Mouse (Mus musculus) embryonic fibroblast, embryonic 13.5 days (primary cell): ENCODE data around the gene Rnase2b.

Experiments used
- CTCF ChIP-seq: IDR thresholded peaks from 2 replicates; pipeline ENCODE4 v1.5.1; 2011; ENCODE audit warnings: mild to moderate bottlenecking, control low read depth, low read length, moderate library complexity, borderline replicate concordance; ENCODE audit not compliant: insufficient read depth
- POLR2A ChIP-seq: IDR thresholded peaks from 2 replicates; pipeline ENCODE4 v1.6.1; 2011; ENCODE audit warnings: low read depth, mild to moderate bottlenecking, control low read depth, low read length, moderate library complexity

- TF ChIP-seq CTCF (no peak), POLR2A (no peak)
Measured at GRCm38 (mm10) chr14:51165435-51165834, 3.4 kb downstream of the Rnase2b start.
